Mouse (Mus musculus) ovary, postnatal 14 days (tissue): ENCODE results near the gene Fkbp11.

Source experiments
- DNase-seq: peaks from one replicate; pipeline ENCODE4 v3.0.0; 2022; ENCODE audit warnings: low spot score

The Fkbp11 gene

GRCm38 (mm10) chr15:98692171-98692715 is 35.8 kb downstream of the Fkbp11 start:
- no peak for DNase-seq

GRCm38 (mm10) chr15:98691486-98692147 is 36.4 kb downstream of the Fkbp11 start:
- no peak for DNase-seq

- no peak for DNase-seq
Observed at GRCm38 (mm10) chr15:98689682-98690081, 38.3 kb downstream of the Fkbp11 start.

GRCm38 (mm10) chr15:98685926-98686325 is 42.1 kb downstream of the Fkbp11 start:
- no peak for DNase-seq

GRCm38 (mm10) chr15:98683746-98684145 is 44.3 kb downstream of the Fkbp11 start:
- no peak for DNase-seq

- no peak for DNase-seq
Observed at GRCm38 (mm10) chr15:98683177-98683576, 44.8 kb downstream of the Fkbp11 start.

- DNase-seq: no peak
Observed at GRCm38 (mm10) chr15:98681633-98682032, 46.4 kb downstream of the Fkbp11 start.

GRCm38 (mm10) chr15:98680660-98681059 is 47.3 kb downstream of the Fkbp11 start:
- no peak for DNase-seq

GRCm38 (mm10) chr15:98677977-98678376 is 50.0 kb downstream of the Fkbp11 start:
- no peak for DNase-seq

GRCm38 (mm10) chr15:98676940-98677728 is 50.9 kb downstream of the Fkbp11 start, which contains the start of gene Rnd1:
TSS of gene Rnd1 (minus strand) at chr15:98677461.
- peak; percentile 58 for DNase-seq

- no peak for DNase-seq
Observed at GRCm38 (mm10) chr15:98676471-98676870, 51.5 kb downstream of the Fkbp11 start.

- DNase-seq: no peak
Observed at GRCm38 (mm10) chr15:98675634-98676250, 52.3 kb downstream of the Fkbp11 start.

GRCm38 (mm10) chr15:98674994-98675545 is 52.9 kb downstream of the Fkbp11 start:
- no peak for DNase-seq
